Mouse (Mus musculus) forebrain, embryonic 16.5 days (tissue): ENCODE measurements at regions not wholly inside any gene's neighbourhood (a gene's known extent, or its start where the extent isn't known, plus 50 kb on each side); places are given as distances from the start of the nearest gene placed in this dataset. TPM values are rescaled to one million over a fixed set of nuclear protein-coding genes. Genes with fewer than 3 reads are reported as not detected.

ENCODE experiments used
- microRNA-seq: library from miRNA; unstranded; fragments of <30 nt; microRNA quantifications from one replicate; pipeline ENCODE4, GENCODE M21; 2017

Small RNAs in the stretch of these regions (microRNA-seq; reads per million reads assigned to microRNA genes)
- gene Mir133a-2 (not detected), gene Mir1a-1 (not detected)
